Mouse (Mus musculus): Measurements from ENCODE around the gene Tmem53. TPM values are rescaled to one million over a fixed set of nuclear protein-coding genes. Genes with fewer than 3 reads are reported as not detected.
"Not testable (repeated sequence)": the region's sequence is repeated elsewhere in the genome, so short reads cannot be mapped to it uniquely, and the experiment has no call there.

Tmem53 gene
- polyA plus RNA-seq, 1 experiment from 2014 or later, result 8.0 TPM

- not testable (repeated sequence) for DNase-seq (ENCODE audit: low spot score); H3K9me3 ChIP-seq (replicated peaks; ENCODE audit: control insufficient read depth, low read length); ATAC-seq; H3K4me2 ChIP-seq (ENCODE audit: low read length); H3K27me3 ChIP-seq (replicated peaks; ENCODE audit: control insufficient read depth, insufficient read depth, low read length); H3K4me3 ChIP-seq (ENCODE audit: low read depth, low read length); H3K9ac ChIP-seq (ENCODE audit: low read length); H3K27ac ChIP-seq (ENCODE audit: low read depth, low read length); H3K36me3 ChIP-seq (ENCODE audit: control insufficient read depth, insufficient read depth, low read length); H3K4me1 ChIP-seq (ENCODE audit: control insufficient read depth, insufficient read depth, low read length)
- WGBS, result 76% methylated on average over 6 of the region's 6 CpGs
These were observed 8.2 kb downstream of the Tmem53 start for GRCm38 (mm10) chr4:117259909-117260308.

DNA sequence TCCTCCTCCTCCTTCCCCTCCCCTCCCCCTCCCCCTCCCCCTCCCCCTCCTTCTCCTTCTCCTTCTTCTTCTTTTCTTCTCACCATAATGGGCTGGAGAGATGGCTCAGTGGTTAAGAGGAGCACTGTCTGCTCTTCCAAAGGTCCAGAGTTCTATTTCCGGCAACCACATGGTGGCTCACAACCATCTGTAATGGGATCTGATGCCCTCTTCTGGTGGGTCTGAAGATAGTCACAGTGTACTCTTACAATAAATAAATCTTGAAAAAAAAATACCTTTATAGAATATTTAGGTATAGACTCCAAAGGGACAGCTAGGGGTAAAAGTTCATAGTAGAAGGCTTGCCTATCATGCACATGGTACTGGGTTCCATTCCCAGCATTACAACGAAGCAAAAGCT, 9.5 kb downstream of the Tmem53 start:
- no peak overlapping the region for H3K9ac ChIP-seq (ENCODE audit: low read length)
- no peak for ATAC-seq
- no peaks in the 10 kb centered on the region for H3K27me3 ChIP-seq (replicated peaks; ENCODE audit: control insufficient read depth, insufficient read depth, low read length)
- H3K27ac ChIP-seq (ENCODE audit: low read depth, low read length), result no peak overlapping the region
- H3K4me2 ChIP-seq (ENCODE audit: low read length), result no peak overlapping the region
- no peak for DNase-seq (ENCODE audit: low spot score)
- no peak overlapping the region for H3K4me3 ChIP-seq (ENCODE audit: low read depth, low read length)
- no peaks in the 10 kb centered on the region for H3K4me1 ChIP-seq (ENCODE audit: control insufficient read depth, insufficient read depth, low read length)
- H3K36me3 ChIP-seq (ENCODE audit: control insufficient read depth, insufficient read depth, low read length), result no peaks in the 10 kb centered on the region
- WGBS, result 88% methylated on average over 2 of the region's 2 CpGs
- H3K9me3 ChIP-seq (replicated peaks; ENCODE audit: control insufficient read depth, low read length), result no peaks in the 10 kb centered on the region

- Histone ChIP-seq H3K27ac (ENCODE audit: low read depth, low read length) (no peak overlapping the region), H3K27me3 (replicated peaks; ENCODE audit: control insufficient read depth, insufficient read depth, low read length) (no peaks in the 10 kb centered on the region), H3K4me3 (ENCODE audit: low read depth, low read length) (no peak overlapping the region), H3K4me2 (ENCODE audit: low read length) (no peak overlapping the region), H3K9ac (ENCODE audit: low read length) (no peak overlapping the region), H3K9me3 (replicated peaks; ENCODE audit: control insufficient read depth, low read length) (no peaks in the 10 kb centered on the region), H3K4me1 (ENCODE audit: control insufficient read depth, insufficient read depth, low read length) (no peaks in the 10 kb centered on the region), H3K36me3 (ENCODE audit: control insufficient read depth, insufficient read depth, low read length) (no peaks in the 10 kb centered on the region)
- ATAC-seq, result no peak
- WGBS, result 76% methylated on average over 13 of the region's 13 CpGs
- no peak for DNase-seq (ENCODE audit: low spot score)
These were observed 10.6 kb downstream of the Tmem53 start for GRCm38 (mm10) chr4:117262101-117262913.

GRCm38 (mm10) chr4:117262987-117263386, 11.2 kb downstream of the Tmem53 start:
- Histone ChIP-seq H3K27me3 (replicated peaks; ENCODE audit: control insufficient read depth, insufficient read depth, low read length) (no peaks in the 10 kb centered on the region), H3K36me3 (ENCODE audit: control insufficient read depth, insufficient read depth, low read length) (no peaks in the 10 kb centered on the region), H3K9me3 (replicated peaks; ENCODE audit: control insufficient read depth, low read length) (no peaks in the 10 kb centered on the region), H3K4me3 (ENCODE audit: low read depth, low read length) (no peak overlapping the region), H3K27ac (ENCODE audit: low read depth, low read length) (no peak overlapping the region), H3K4me1 (ENCODE audit: control insufficient read depth, insufficient read depth, low read length) (no peaks in the 10 kb centered on the region), H3K9ac (ENCODE audit: low read length) (no peak overlapping the region), H3K4me2 (ENCODE audit: low read length) (no peak overlapping the region)
- WGBS, result 45% methylated on average over 8 of the region's 8 CpGs
- ATAC-seq, result peak; percentile 44; the same call in 1 of the 2 replicates
- no peak for DNase-seq (ENCODE audit: low spot score)

GRCm38 (mm10) chr4:117267284-117267683, 15.5 kb downstream of the Tmem53 start:
- 6% methylated on average over 2 of the region's 2 CpGs for whole genome bisulfite sequencing
- no peak overlapping the region for H3K9ac ChIP-seq (ENCODE audit: low read length)
- no peaks in the 10 kb centered on the region for H3K9me3 ChIP-seq (replicated peaks; ENCODE audit: control insufficient read depth, low read length)
- DNase-seq (ENCODE audit: low spot score), result peak; percentile 84
- ATAC-seq, result peak; percentile 40
- H3K4me3 ChIP-seq (ENCODE audit: low read depth, low read length), result no peak overlapping the region
- no peak overlapping the region for H3K4me2 ChIP-seq (ENCODE audit: low read length)
- H3K27me3 ChIP-seq (replicated peaks; ENCODE audit: control insufficient read depth, insufficient read depth, low read length), result no peaks in the 10 kb centered on the region
- H3K36me3 ChIP-seq (ENCODE audit: control insufficient read depth, insufficient read depth, low read length), result peaks cover 11% of the 10 kb centered on the region
- no peak overlapping the region for H3K27ac ChIP-seq (ENCODE audit: low read depth, low read length)
- no peaks in the 10 kb centered on the region for H3K4me1 ChIP-seq (ENCODE audit: control insufficient read depth, insufficient read depth, low read length)

DNA sequence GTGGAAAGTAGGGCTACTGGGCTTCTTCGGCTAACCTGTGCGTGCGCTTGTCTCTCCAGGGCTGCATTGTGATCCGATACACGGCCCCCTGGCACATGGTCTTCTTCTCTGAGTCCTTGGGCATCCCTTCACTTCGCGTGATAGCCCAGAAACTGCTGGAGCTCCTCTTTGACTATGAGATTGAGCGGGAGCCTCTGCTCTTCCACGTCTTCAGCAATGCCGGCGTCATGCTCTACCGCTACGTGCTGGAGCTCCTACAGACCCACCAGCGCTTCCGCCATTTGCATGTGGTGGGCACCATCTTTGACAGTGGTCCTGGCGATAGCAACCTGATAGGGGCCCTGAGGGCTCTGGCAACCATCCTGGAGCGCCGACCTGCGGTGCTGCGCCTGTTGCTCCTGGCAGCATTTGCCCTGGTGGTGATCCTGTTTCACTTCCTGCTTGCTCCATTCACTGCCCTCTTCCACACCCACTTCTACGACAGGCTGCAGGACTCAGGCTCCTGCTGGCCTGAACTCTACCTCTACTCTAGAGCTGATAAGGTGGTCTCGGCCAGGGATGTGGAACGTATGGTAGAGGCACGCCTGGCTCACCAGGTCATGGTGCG, 16.2 kb downstream of the Tmem53 start:
- H3K27ac ChIP-seq (ENCODE audit: low read depth, low read length), result no peak overlapping the region
- no peaks in the 10 kb centered on the region for H3K9me3 ChIP-seq (replicated peaks; ENCODE audit: control insufficient read depth, low read length)
- ATAC-seq (no peak), DNase-seq (ENCODE audit: low spot score) (no peak)
- H3K36me3 ChIP-seq (ENCODE audit: control insufficient read depth, insufficient read depth, low read length), result peaks cover 17% of the 10 kb centered on the region
- H3K4me2 ChIP-seq (ENCODE audit: low read length), result no peak overlapping the region
- H3K27me3 ChIP-seq (replicated peaks; ENCODE audit: control insufficient read depth, insufficient read depth, low read length), result no peaks in the 10 kb centered on the region
- no peak overlapping the region for H3K9ac ChIP-seq (ENCODE audit: low read length)
- H3K4me3 ChIP-seq (ENCODE audit: low read depth, low read length), result no peak overlapping the region
- 89% methylated on average over 25 of the region's 25 CpGs for WGBS
- no peaks in the 10 kb centered on the region for H3K4me1 ChIP-seq (ENCODE audit: control insufficient read depth, insufficient read depth, low read length)

GRCm38 (mm10) chr4:117270278-117270677, 18.5 kb downstream of the Tmem53 start:
- peak; percentile 29; the same call in 1 of the 2 replicates for ATAC-seq
- H3K27me3 ChIP-seq (replicated peaks; ENCODE audit: control insufficient read depth, insufficient read depth, low read length), result no peaks in the 10 kb centered on the region
- DNase-seq (ENCODE audit: low spot score), result peak; percentile 91
- peaks cover 40% of the 10 kb centered on the region for H3K36me3 ChIP-seq (ENCODE audit: control insufficient read depth, insufficient read depth, low read length)
- no peaks in the 10 kb centered on the region; the same call in 1 of the 2 replicates for H3K9me3 ChIP-seq (replicated peaks; ENCODE audit: control insufficient read depth, low read length)
- no peak overlapping the region for H3K4me2 ChIP-seq (ENCODE audit: low read length)
- H3K4me1 ChIP-seq (ENCODE audit: control insufficient read depth, insufficient read depth, low read length), result no peaks in the 10 kb centered on the region
- no peak overlapping the region for H3K9ac ChIP-seq (ENCODE audit: low read length)
- WGBS, result 13% methylated on average over 6 of the region's 6 CpGs
- H3K4me3 ChIP-seq (ENCODE audit: low read depth, low read length), result no peak overlapping the region
- no peak overlapping the region for H3K27ac ChIP-seq (ENCODE audit: low read depth, low read length)

DNA sequence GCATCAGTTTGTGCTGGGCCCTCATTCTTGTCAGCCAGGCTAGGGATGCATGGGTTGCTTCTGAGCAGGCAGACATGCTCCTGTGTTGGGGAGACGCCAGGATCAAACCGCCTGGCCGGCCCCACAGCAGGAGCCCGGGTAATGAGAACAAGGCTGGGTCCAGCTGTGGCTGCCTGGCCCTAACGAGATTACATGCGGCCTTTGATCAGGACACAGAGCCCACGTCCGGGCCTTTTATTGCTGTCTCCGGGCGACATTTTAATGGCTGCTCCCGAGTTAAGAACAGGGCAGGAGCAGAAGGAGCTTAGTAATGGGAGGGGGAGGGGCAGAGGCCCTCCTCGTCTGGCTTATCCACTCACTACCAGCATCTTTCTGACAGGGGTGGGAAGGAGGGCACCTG, 20.7 kb downstream of the Tmem53 start:
- WGBS, result 3% methylated on average over 12 of the region's 12 CpGs
- H3K9me3 ChIP-seq (replicated peaks; ENCODE audit: control insufficient read depth, low read length), result no peaks in the 10 kb centered on the region; the same call in 1 of the 2 replicates
- no peak overlapping the region for H3K4me2 ChIP-seq (ENCODE audit: low read length)
- peak overlapping the region; percentile 33; the same call in 1 of the 2 replicates for H3K27ac ChIP-seq (ENCODE audit: low read depth, low read length)
- DNase-seq (ENCODE audit: low spot score) (peak; percentile 51), ATAC-seq (peak; percentile 57)
- no peak overlapping the region for H3K9ac ChIP-seq (ENCODE audit: low read length)
- H3K4me3 ChIP-seq (ENCODE audit: low read depth, low read length), result no peak overlapping the region
- H3K4me1 ChIP-seq (ENCODE audit: control insufficient read depth, insufficient read depth, low read length), result no peaks in the 10 kb centered on the region
- no peaks in the 10 kb centered on the region for H3K27me3 ChIP-seq (replicated peaks; ENCODE audit: control insufficient read depth, insufficient read depth, low read length)
- peaks cover 61% of the 10 kb centered on the region for H3K36me3 ChIP-seq (ENCODE audit: control insufficient read depth, insufficient read depth, low read length)

DNA sequence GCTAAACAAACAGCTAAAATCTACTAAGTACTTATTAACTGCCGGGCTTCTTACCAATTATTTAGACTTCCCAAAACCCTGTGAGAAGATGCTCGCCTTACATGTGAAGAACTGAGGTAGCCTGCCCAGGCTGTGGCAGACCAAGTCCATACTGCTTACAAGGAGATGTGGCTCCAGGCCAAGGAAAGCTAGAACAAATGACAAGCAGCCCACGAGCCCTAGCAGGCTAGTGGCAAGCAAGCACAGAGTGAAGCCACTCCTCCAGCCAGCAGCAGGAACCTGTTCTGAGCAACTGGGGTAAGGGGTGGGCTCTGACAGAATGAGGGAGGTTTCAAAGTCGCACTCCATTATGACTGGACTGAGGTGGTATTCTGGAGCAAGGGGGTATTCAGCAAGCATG, 23.0 kb downstream of the Tmem53 start:
- ATAC-seq, result no peak
- no peak for DNase-seq (ENCODE audit: low spot score)
- no peak overlapping the region for H3K27ac ChIP-seq (ENCODE audit: low read depth, low read length)
- H3K9ac ChIP-seq (ENCODE audit: low read length), result no peak overlapping the region
- no peaks in the 10 kb centered on the region for H3K27me3 ChIP-seq (replicated peaks; ENCODE audit: control insufficient read depth, insufficient read depth, low read length)
- no peaks in the 10 kb centered on the region for H3K4me1 ChIP-seq (ENCODE audit: control insufficient read depth, insufficient read depth, low read length)
- H3K4me3 ChIP-seq (ENCODE audit: low read depth, low read length), result no peak overlapping the region
- H3K4me2 ChIP-seq (ENCODE audit: low read length), result no peak overlapping the region
- H3K36me3 ChIP-seq (ENCODE audit: control insufficient read depth, insufficient read depth, low read length), result peaks cover 83% of the 10 kb centered on the region
- H3K9me3 ChIP-seq (replicated peaks; ENCODE audit: control insufficient read depth, low read length), result no peaks in the 10 kb centered on the region; the same call in 1 of the 2 replicates
- 97% methylated on average over 4 of the region's 4 CpGs for WGBS

Measured in forebrain, embryonic 14.5 days (tissue).